Mouse (Mus musculus): ENCODE measurements around the gene Cradd. TPM values are rescaled to one million over a fixed set of nuclear protein-coding genes. Genes with fewer than 3 reads are reported as not detected.
A peak's percentile ranks its signal among the peaks of the same experiment; 100 is the strongest.

Cradd gene
- total RNA-seq, 2 experiments from 2014 or later = 12.1 to 14.3 TPM

- no peak for DNase-seq
Observed at GRCm38 (mm10) chr10:95162691-95163374, 161.1 kb downstream of the Cradd start.

- no peak for DNase-seq
Observed at GRCm38 (mm10) chr10:95159675-95160256, 164.2 kb downstream of the Cradd start.

GRCm38 (mm10) chr10:95156410-95156809 lies 167.5 kb downstream of the Cradd start:
- DNase-seq = no peak

GRCm38 (mm10) chr10:95154675-95155074 lies 169.3 kb downstream of the Cradd start:
- DNase-seq = no peak

GRCm38 (mm10) chr10:95153224-95153623 lies 170.7 kb downstream of the Cradd start:
- no peak for DNase-seq

- no peak for DNase-seq
Observed at GRCm38 (mm10) chr10:95152503-95152989, 171.4 kb downstream of the Cradd start.

GRCm38 (mm10) chr10:95151012-95151768 lies 172.7 kb downstream of the Cradd start:
- DNase-seq = no peak

GRCm38 (mm10) chr10:95149666-95150065 lies 174.3 kb downstream of the Cradd start:
- no peak for DNase-seq

- no peak for DNase-seq
Observed at GRCm38 (mm10) chr10:95148641-95149040, 175.3 kb downstream of the Cradd start.

GRCm38 (mm10) chr10:95147136-95147901 lies 176.6 kb downstream of the Cradd start:
- DNase-seq = no peak

- peak; percentile 31 for DNase-seq
Observed at GRCm38 (mm10) chr10:95146491-95146890, 177.4 kb downstream of the Cradd start.

- DNase-seq = no peak
Observed at GRCm38 (mm10) chr10:95145204-95145926, 178.6 kb downstream of the Cradd start.

GRCm38 (mm10) chr10:95144414-95145130 lies 179.4 kb downstream of the Cradd start:
- DNase-seq = no peak

GRCm38 (mm10) chr10:95143446-95144114 lies 180.4 kb downstream of the Cradd start:
- DNase-seq = no peak

- peak; percentile 75 for DNase-seq
Observed at GRCm38 (mm10) chr10:95142844-95143435, 181.0 kb downstream of the Cradd start.

GRCm38 (mm10) chr10:95141075-95141474 lies 182.9 kb downstream of the Cradd start:
- no peak for DNase-seq

- no peak for DNase-seq
Observed at GRCm38 (mm10) chr10:95140191-95140590, 183.7 kb downstream of the Cradd start.

- DNase-seq = peak; percentile 60
Observed at GRCm38 (mm10) chr10:95139645-95140044, 184.3 kb downstream of the Cradd start.

- no peak for DNase-seq
Observed at GRCm38 (mm10) chr10:95133057-95133456, 190.9 kb downstream of the Cradd start.
